Mouse (Mus musculus): Measurements from ENCODE around the gene 1700037H04Rik. TPM values are rescaled to one million over a fixed set of nuclear protein-coding genes. Genes with fewer than 3 reads are reported as not detected.

1700037H04Rik gene
- polyA plus RNA-seq, 1 experiment, result 98.0 TPM

GRCm38 (mm10) chr2:131129836-131130235, 30.0 kb downstream of the 1700037H04Rik start:
- no peaks in the 10 kb centered on the region for H3K79me2 ChIP-seq (ENCODE audit: control insufficient read depth, insufficient read depth)
- TF ChIP-seq FOSL1 (IDR thresholded peaks at IDR 0.05; ENCODE audit: insufficient read depth, low read length, poor library complexity, severe bottlenecking), result no peak
- no peak for TF ChIP-seq USF1 (IDR thresholded peaks at IDR 0.05; ENCODE audit: low read depth)
- no peak for TF ChIP-seq MAX (IDR thresholded peaks at IDR 0.05)
- no peak for TF ChIP-seq CTCF (IDR thresholded peaks at IDR 0.05; ENCODE audit: control insufficient read depth, insufficient read depth, insufficient read length)
- no peak for TF ChIP-seq CEBPB (IDR thresholded peaks at IDR 0.05; ENCODE audit: low read depth)
- TF ChIP-seq MYOG (IDR thresholded peaks at IDR 0.05; ENCODE audit: control insufficient read depth, extremely low read depth, insufficient read length), result no peak
- no peak for TF ChIP-seq MYOD1 (IDR thresholded peaks at IDR 0.05; ENCODE audit: control insufficient read depth, insufficient read length, low read depth)
- no peak overlapping the region for H3ac ChIP-seq (ENCODE audit: control insufficient read depth, insufficient read length, low read depth)
- H3K36me3 ChIP-seq (ENCODE audit: control insufficient read depth, insufficient read depth), result no peaks in the 10 kb centered on the region
- H3K79me3 ChIP-seq (ENCODE audit: low read depth), result no peaks in the 10 kb centered on the region
- H3K4me3 ChIP-seq (ENCODE audit: insufficient read depth, poor library complexity, severe bottlenecking), result no peak overlapping the region
- no peaks in the 10 kb centered on the region for H3K27me3 ChIP-seq (ENCODE audit: control insufficient read depth, insufficient read depth, insufficient read length)

DNA sequence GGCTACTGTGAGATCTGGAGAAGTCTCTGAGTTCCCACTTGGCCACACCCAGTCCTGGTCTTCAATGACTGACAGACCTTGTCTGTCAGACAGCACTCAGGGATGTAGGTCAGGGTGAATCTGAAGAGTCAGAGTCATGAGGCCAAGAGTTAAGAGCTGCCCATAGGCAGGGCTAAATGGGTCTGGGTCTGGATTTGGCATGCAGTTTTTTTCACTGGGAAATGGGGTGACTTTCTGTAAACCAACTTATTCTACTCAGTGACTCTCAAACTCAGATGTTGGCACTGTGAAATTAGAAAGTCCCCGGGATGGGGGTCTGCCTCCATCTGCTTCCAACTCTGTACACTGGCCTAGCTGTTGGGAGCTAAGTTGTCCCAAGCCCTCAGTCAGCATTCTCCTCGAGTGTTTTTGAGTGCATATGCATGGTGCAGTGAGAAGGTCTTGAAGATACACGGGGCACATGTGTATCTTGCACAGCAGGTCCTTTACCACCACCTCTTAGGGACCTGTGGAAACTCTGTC, 31.2 kb downstream of the 1700037H04Rik start:
- H3K27me3 ChIP-seq (ENCODE audit: control insufficient read depth, insufficient read depth, insufficient read length), result no peaks in the 10 kb centered on the region
- H3K79me3 ChIP-seq (ENCODE audit: low read depth), result no peaks in the 10 kb centered on the region
- H3K36me3 ChIP-seq (ENCODE audit: control insufficient read depth, insufficient read depth), result no peaks in the 10 kb centered on the region
- H3ac ChIP-seq (ENCODE audit: control insufficient read depth, insufficient read length, low read depth), result no peak overlapping the region
- H3K4me3 ChIP-seq (ENCODE audit: insufficient read depth, poor library complexity, severe bottlenecking), result no peak overlapping the region
- H3K79me2 ChIP-seq (ENCODE audit: control insufficient read depth, insufficient read depth), result no peaks in the 10 kb centered on the region
- TF ChIP-seq MAX (IDR thresholded peaks at IDR 0.05), result no peak
- TF ChIP-seq FOSL1 (IDR thresholded peaks at IDR 0.05; ENCODE audit: insufficient read depth, low read length, poor library complexity, severe bottlenecking), result no peak
- TF ChIP-seq CEBPB (IDR thresholded peaks at IDR 0.05; ENCODE audit: low read depth), result no peak
- TF ChIP-seq MYOG (IDR thresholded peaks at IDR 0.05; ENCODE audit: control insufficient read depth, extremely low read depth, insufficient read length), result no peak
- no peak for TF ChIP-seq CTCF (IDR thresholded peaks at IDR 0.05; ENCODE audit: control insufficient read depth, insufficient read depth, insufficient read length)
- TF ChIP-seq USF1 (IDR thresholded peaks at IDR 0.05; ENCODE audit: low read depth), result no peak
- TF ChIP-seq MYOD1 (IDR thresholded peaks at IDR 0.05; ENCODE audit: control insufficient read depth, insufficient read length, low read depth), result no peak

- H3K4me3 ChIP-seq (ENCODE audit: insufficient read depth, poor library complexity, severe bottlenecking), result no peak overlapping the region
Measured at GRCm38 (mm10) chr2:131128211-131128610, 31.7 kb downstream of the 1700037H04Rik start.

GRCm38 (mm10) chr2:131127161-131127730, 32.6 kb downstream of the 1700037H04Rik start, which contains the start of gene Hspa12b:
Gene Hspa12b, plus strand, starts transcription at chr2:131127280.
- TF ChIP-seq CTCF (IDR thresholded peaks at IDR 0.05; ENCODE audit: control insufficient read depth, insufficient read depth, insufficient read length) (no peak), USF1 (IDR thresholded peaks at IDR 0.05; ENCODE audit: low read depth) (no peak), MAX (IDR thresholded peaks at IDR 0.05) (no peak), MYOG (IDR thresholded peaks at IDR 0.05; ENCODE audit: control insufficient read depth, extremely low read depth, insufficient read length) (no peak), CEBPB (IDR thresholded peaks at IDR 0.05; ENCODE audit: low read depth) (no peak), MYOD1 (IDR thresholded peaks at IDR 0.05; ENCODE audit: control insufficient read depth, insufficient read length, low read depth) (no peak), FOSL1 (IDR thresholded peaks at IDR 0.05; ENCODE audit: insufficient read depth, low read length, poor library complexity, severe bottlenecking) (no peak)

More at GRCm38 (mm10) chr2:131128211-131128610, 31.7 kb downstream of the 1700037H04Rik start:
- no peak overlapping the region for H3ac ChIP-seq (ENCODE audit: control insufficient read depth, insufficient read length, low read depth)
- H3K27me3 ChIP-seq (ENCODE audit: control insufficient read depth, insufficient read depth, insufficient read length), result no peaks in the 10 kb centered on the region
- H3K79me3 ChIP-seq (ENCODE audit: low read depth), result no peaks in the 10 kb centered on the region
- H3K36me3 ChIP-seq (ENCODE audit: control insufficient read depth, insufficient read depth), result no peaks in the 10 kb centered on the region
- TF ChIP-seq MAX (IDR thresholded peaks at IDR 0.05) (no peak), USF1 (IDR thresholded peaks at IDR 0.05; ENCODE audit: low read depth) (no peak), MYOG (IDR thresholded peaks at IDR 0.05; ENCODE audit: control insufficient read depth, extremely low read depth, insufficient read length) (no peak), FOSL1 (IDR thresholded peaks at IDR 0.05; ENCODE audit: insufficient read depth, low read length, poor library complexity, severe bottlenecking) (no peak), MYOD1 (IDR thresholded peaks at IDR 0.05; ENCODE audit: control insufficient read depth, insufficient read length, low read depth) (no peak), CEBPB (IDR thresholded peaks at IDR 0.05; ENCODE audit: low read depth) (no peak), CTCF (IDR thresholded peaks at IDR 0.05; ENCODE audit: control insufficient read depth, insufficient read depth, insufficient read length) (no peak)
- no peaks in the 10 kb centered on the region for H3K79me2 ChIP-seq (ENCODE audit: control insufficient read depth, insufficient read depth)

DNA sequence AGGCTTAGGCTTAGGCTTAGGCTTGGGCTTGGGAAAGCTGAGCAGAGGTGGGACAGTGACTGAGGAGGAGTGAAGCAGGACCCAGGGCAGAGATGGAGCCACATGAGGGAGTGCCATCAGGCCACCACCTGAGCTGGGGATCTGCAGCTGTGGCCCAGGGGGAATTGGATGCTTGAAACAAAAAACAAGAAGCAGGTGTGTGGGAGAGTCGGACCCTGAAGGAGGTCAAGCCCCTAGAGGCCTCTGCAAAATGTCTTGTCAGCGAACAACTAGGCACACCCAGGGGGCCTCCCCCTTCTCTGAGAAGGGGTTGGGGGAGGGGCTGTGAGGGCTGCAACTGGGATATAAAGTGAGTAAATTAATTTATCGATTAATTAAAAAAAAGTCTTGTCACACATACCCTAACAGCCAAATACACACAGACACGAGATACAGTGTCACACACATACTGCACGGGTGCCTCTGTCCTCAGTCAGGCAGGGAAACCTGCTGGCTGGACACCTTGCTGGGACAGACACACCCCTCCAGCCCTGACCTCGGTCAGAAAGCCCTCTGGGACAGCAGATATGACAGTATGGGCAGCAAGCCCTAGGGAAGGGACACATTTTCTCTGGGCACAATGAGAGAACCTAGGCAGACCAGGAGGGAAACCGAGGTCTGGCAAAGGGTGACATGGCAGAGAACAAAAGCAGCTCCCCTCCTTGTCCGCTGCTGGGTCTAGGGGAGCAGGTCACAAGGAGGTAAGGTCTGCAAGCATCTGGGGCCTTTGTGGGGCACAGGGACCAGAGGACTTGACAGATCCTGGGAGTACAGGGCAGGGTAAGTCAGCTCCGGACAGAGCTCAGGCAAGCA, 33.7 kb downstream of the 1700037H04Rik start:
- no peak for TF ChIP-seq CTCF (IDR thresholded peaks at IDR 0.05; ENCODE audit: control insufficient read depth, insufficient read depth, insufficient read length)
- no peaks in the 10 kb centered on the region for H3K36me3 ChIP-seq (ENCODE audit: control insufficient read depth, insufficient read depth)
- no peak overlapping the region for H3ac ChIP-seq (ENCODE audit: control insufficient read depth, insufficient read length, low read depth)
- H3K4me3 ChIP-seq (ENCODE audit: insufficient read depth, poor library complexity, severe bottlenecking), result no peak overlapping the region
- H3K79me2 ChIP-seq (ENCODE audit: control insufficient read depth, insufficient read depth), result no peaks in the 10 kb centered on the region
- H3K27me3 ChIP-seq (ENCODE audit: control insufficient read depth, insufficient read depth, insufficient read length), result no peaks in the 10 kb centered on the region
- no peaks in the 10 kb centered on the region for H3K79me3 ChIP-seq (ENCODE audit: low read depth)

More at GRCm38 (mm10) chr2:131127161-131127730, 32.6 kb downstream of the 1700037H04Rik start, which contains the start of gene Hspa12b:
- Histone ChIP-seq H3K79me2 (ENCODE audit: control insufficient read depth, insufficient read depth) (no peaks in the 10 kb centered on the region), H3K27me3 (ENCODE audit: control insufficient read depth, insufficient read depth, insufficient read length) (no peaks in the 10 kb centered on the region), H3ac (ENCODE audit: control insufficient read depth, insufficient read length, low read depth) (no peak within 1 kb of the TSS), H3K36me3 (ENCODE audit: control insufficient read depth, insufficient read depth) (no peaks in the 10 kb centered on the region), H3K79me3 (ENCODE audit: low read depth) (no peaks in the 10 kb centered on the region), H3K4me3 (ENCODE audit: insufficient read depth, poor library complexity, severe bottlenecking) (peak within 1 kb of the TSS; percentile 21)
